Mouse (Mus musculus) liver, adult 2 months (tissue): Measurements from ENCODE around the gene Vim. TPM values are rescaled to one million over a fixed set of nuclear protein-coding genes. Genes with fewer than 3 reads are reported as not detected.

Source experiments
- DNase-seq: peaks from one replicate; pipeline ENCODE4 v3.0.0-alpha.2; 2011; ENCODE audit warnings: low read depth, low spot score; ENCODE audit errors: extremely low read depth
- H3K27ac ChIP-seq: fragments of 200-500 bp; replicated peaks from 2 replicates; pipeline ENCODE4 v1.5.1; 2012; ENCODE audit warnings: low read depth, mild to moderate bottlenecking, control low read depth, inconsistent platforms, low read length; ENCODE audit not compliant: insufficient read depth
- H3K27me3 ChIP-seq: fragments of 200-500 bp; 2 replicates; pipeline ENCODE4 v1.6.1; 2012; ENCODE audit warnings: mild to moderate bottlenecking, moderate library complexity, low read length, inconsistent platforms; ENCODE audit not compliant: control insufficient read depth, insufficient read depth
- H3K36me3 ChIP-seq: fragments of 200-500 bp; 2 replicates; pipeline ENCODE4 v1.6.1; 2012; ENCODE audit warnings: low read length, inconsistent platforms; ENCODE audit not compliant: control insufficient read depth, insufficient read depth
- H3K4me1 ChIP-seq: fragments of 200-500 bp; 2 replicates; pipeline ENCODE4 v1.6.1; 2011; ENCODE audit warnings: low read length; ENCODE audit not compliant: control insufficient read depth, insufficient read depth
- H3K4me3 ChIP-seq: fragments of 200-500 bp; 2 replicates; pipeline ENCODE4 v1.5.1; 2011; ENCODE audit warnings: low read depth, mild to moderate bottlenecking, control low read depth, low read length, moderate library complexity; ENCODE audit not compliant: insufficient read depth
- H3K79me2 ChIP-seq: fragments of 200-500 bp; 2 replicates; pipeline ENCODE4 v1.6.1; 2012; ENCODE audit warnings: inconsistent platforms, mild to moderate bottlenecking, low read length, moderate library complexity; ENCODE audit not compliant: control insufficient read depth, insufficient read depth
- H3K9ac ChIP-seq: fragments of 200-500 bp; 2 replicates; pipeline ENCODE4 v1.6.1; 2012; ENCODE audit warnings: low read depth, mild to moderate bottlenecking, control low read depth, inconsistent platforms, low read length
- CTCF ChIP-seq: fragments of 200-500 bp; IDR thresholded peaks from 2 replicates; pipeline ENCODE4 v1.5.1; 2011; ENCODE audit warnings: low read depth, low read length, control low read depth
- POLR2A ChIP-seq: fragments of 200-500 bp; IDR thresholded peaks from 2 replicates; pipeline ENCODE4 v1.6.1; 2011; ENCODE audit warnings: low read length, control low read depth; ENCODE audit not compliant: insufficient read depth; ENCODE audit errors: extremely low read depth
- WGBS: fragments of 180-500 bp; shearing (Covaris S2); methylation state at CpG from one replicate; pipeline ENCODE4 v1.1.7; 2018; 5-methylcytosine and 5-hydroxymethylcytosine counted together
- polyA plus RNA-seq: library from polyadenylated mRNA; depleted of rRNA; stranded (reverse); fragments of >200 nt; gene quantifications from 2 replicates; pipeline ENCODE4 v1.2.3, GENCODE M21; 2012
- total RNA-seq: library from RNA; depleted of rRNA; stranded (reverse); fragments of >200 nt; gene quantifications from 2 replicates; pipeline ENCODE4 v1.2.3, GENCODE M21; 2014

The Vim gene
- total and polyA plus RNA-seq, 2 experiments: 18.4 to 34.6 TPM

- H3K27me3 ChIP-seq: no peaks in the 10 kb centered on the region
- no peaks in the 10 kb centered on the region for H3K79me2 ChIP-seq
- H3K27ac ChIP-seq: peak within 1 kb of the TSS; percentile 63
- peak within 1 kb of the TSS; percentile 73 for H3K4me3 ChIP-seq
- no peaks in the 10 kb centered on the region; the same call in 1 of the 2 replicates for H3K4me1 ChIP-seq
- DNase-seq: peak; percentile 82
- TF ChIP-seq POLR2A (peak; percentile 47; the same call in 1 of the 2 replicates), CTCF (no peak)
- H3K9ac ChIP-seq: peak within 1 kb of the TSS; percentile 79
- H3K36me3 ChIP-seq: no peaks in the 10 kb centered on the region
- WGBS: under 1% methylated on average over 39 of the region's 39 CpGs
Observed at GRCm38 (mm10) chr2:13544193-13544824, 29.4 kb upstream of the Vim start, which contains the start of gene Trdmt1. Gene Trdmt1 (minus strand): TSS chr2:13544668.

GRCm38 (mm10) chr2:13548749-13549148 lies 25.0 kb upstream of the Vim start:
- Histone ChIP-seq H3K79me2 (no peaks in the 10 kb centered on the region), H3K27me3 (no peaks in the 10 kb centered on the region), H3K4me3 (no peak overlapping the region), H3K27ac (no peak overlapping the region), H3K36me3 (no peaks in the 10 kb centered on the region), H3K4me1 (no peaks in the 10 kb centered on the region; the same call in 1 of the 2 replicates), H3K9ac (no peak overlapping the region)
- WGBS: 79% methylated on average over 3 of the region's 3 CpGs
- DNase-seq: no peak
- TF ChIP-seq POLR2A: no peak

GRCm38 (mm10) chr2:13553966-13554365 lies 19.8 kb upstream of the Vim start:
- H3K79me2 ChIP-seq: no peaks in the 10 kb centered on the region
- no peak for DNase-seq
- no peaks in the 10 kb centered on the region for H3K27me3 ChIP-seq
- no peak overlapping the region for H3K27ac ChIP-seq
- TF ChIP-seq CTCF: no peak
- no peak for TF ChIP-seq POLR2A
- H3K4me1 ChIP-seq: no peaks in the 10 kb centered on the region
- no peaks in the 10 kb centered on the region for H3K36me3 ChIP-seq
- H3K9ac ChIP-seq: no peak overlapping the region
- 70% methylated on average over 2 of the region's 2 CpGs for WGBS
- H3K4me3 ChIP-seq: no peak overlapping the region

GRCm38 (mm10) chr2:13556239-13556638 lies 17.5 kb upstream of the Vim start:
- TF ChIP-seq CTCF (no peak), POLR2A (no peak)

GRCm38 (mm10) chr2:13557145-13558030 lies 16.3 kb upstream of the Vim start:
- TF ChIP-seq POLR2A (no peak), CTCF (no peak)
- WGBS: 72% methylated on average over 9 of the region's 9 CpGs
- no peak for DNase-seq

More at GRCm38 (mm10) chr2:13556239-13556638, 17.5 kb upstream of the Vim start:
- Histone ChIP-seq H3K27me3 (no peaks in the 10 kb centered on the region), H3K4me1 (no peaks in the 10 kb centered on the region), H3K9ac (no peak overlapping the region), H3K36me3 (no peaks in the 10 kb centered on the region), H3K4me3 (no peak overlapping the region), H3K27ac (no peak overlapping the region), H3K79me2 (no peaks in the 10 kb centered on the region)
- no peak for DNase-seq

More at GRCm38 (mm10) chr2:13557145-13558030, 16.3 kb upstream of the Vim start:
- H3K27ac ChIP-seq: no peak overlapping the region
- no peaks in the 10 kb centered on the region for H3K36me3 ChIP-seq
- no peak overlapping the region for H3K4me3 ChIP-seq
- no peaks in the 10 kb centered on the region for H3K4me1 ChIP-seq
- H3K27me3 ChIP-seq: no peaks in the 10 kb centered on the region
- no peaks in the 10 kb centered on the region for H3K79me2 ChIP-seq
- no peak overlapping the region for H3K9ac ChIP-seq
